ENCODE assay signal across 8 mouse cellular contexts in genomic region chr10:127694636-127695035, GRCm38 (mm10). TPM values are rescaled to one million over a fixed set of nuclear protein-coding genes. Genes with fewer than 3 reads are reported as not detected.
A peak's percentile ranks its signal among the peaks of the same experiment; 100 is the strongest.
DNase-seq lines count a peak whose midpoint lies in the region; ATAC-seq and TF ChIP-seq lines count a peak whose summit lies in the region.

No protein-coding gene starts in this region.

- H3K9ac ChIP-seq in kidney, embryonic 15.5 days: no peak overlapping the region
- no peak overlapping the region for H3K9ac ChIP-seq in intestine, postnatal 0 days (ENCODE audit: low read depth, low read length)

- H3K9me3 ChIP-seq in kidney, embryonic 15.5 days (replicated peaks): no peaks in the 10 kb centered on the region
- H3K9me3 ChIP-seq in intestine, postnatal 0 days (ENCODE audit: control insufficient read depth): no peaks in the 10 kb centered on the region

- no peak overlapping the region for H3K4me2 ChIP-seq in kidney, embryonic 15.5 days
- H3K4me2 ChIP-seq in intestine, postnatal 0 days (replicated peaks; ENCODE audit: low read depth): no peak overlapping the region

- 0 out of 2 replicates have a peak, but pooled peaks have one; percentile 22 for TF ChIP-seq CTCF in kidney, adult 2 months (conservative IDR thresholded peaks at IDR 0.05; ENCODE audit: insufficient read depth, insufficient read length, low read depth, low read length)
- TF ChIP-seq CTCF in intestine, postnatal 0 days (IDR thresholded peaks at IDR 0.05; ENCODE audit: low read depth): peak; percentile 81

- no peaks in the 10 kb centered on the region for H3K27me3 ChIP-seq in kidney, adult 2 months (replicated peaks; ENCODE audit: control insufficient read depth, insufficient read depth, low read length)
- no peaks in the 10 kb centered on the region for H3K27me3 ChIP-seq in kidney, embryonic 15.5 days
- no peaks in the 10 kb centered on the region for H3K27me3 ChIP-seq in intestine, postnatal 0 days (replicated peaks; ENCODE audit: control insufficient read depth, insufficient read depth, low read length)

- no peaks in the 10 kb centered on the region for H3K4me1 ChIP-seq in kidney, adult 2 months (ENCODE audit: control insufficient read depth, insufficient read depth, low read length)
- H3K4me1 ChIP-seq in kidney, embryonic 15.5 days: no peaks in the 10 kb centered on the region
- no peaks in the 10 kb centered on the region for H3K4me1 ChIP-seq in intestine, postnatal 0 days (replicated peaks; ENCODE audit: control insufficient read depth, insufficient read depth, low read length)

- DNase-seq in kidney, adult 2 months: peak; percentile 43
- DNase-seq in CD4-positive helper T cell, adult 2 months (ENCODE audit: low read depth, low spot score): peak; percentile 44
- peak; percentile 20 for DNase-seq in yolk sac, embryonic 10.5 days (ENCODE audit: low spot score)
- DNase-seq in adrenal gland, postnatal 25 days: no peak
- DNase-seq in layer of hippocampus, adult 11-12 months (ENCODE audit: low spot score): no peak

- ATAC-seq in kidney, embryonic 15.5 days (replicated peaks; ENCODE audit: low FRiP score): no peak; the same call in 1 of the 2 replicates
- peak; percentile 40 for ATAC-seq in activated CD4-positive, CD25-positive, alpha-beta regulatory T cell, adult 4 months
- no peak for ATAC-seq in intestine, postnatal 0 days

- WGBS in kidney, adult 2 months: 41% methylated on average over 2 of the region's 2 CpGs
- 51% methylated on average over 2 of the region's 2 CpGs for WGBS in kidney, embryonic 15.5 days
- WGBS in intestine, postnatal 0 days: 41% methylated on average over 2 of the region's 2 CpGs

- no peak for TF ChIP-seq POLR2A in kidney, adult 2 months (IDR thresholded peaks at IDR 0.05; ENCODE audit: low read depth, low read length)

- no peak overlapping the region for H3K27ac ChIP-seq in kidney, adult 2 months (ENCODE audit: insufficient read depth, low read depth, low read length)
- no peak overlapping the region for H3K27ac ChIP-seq in kidney, embryonic 15.5 days
- no peak overlapping the region for H3K27ac ChIP-seq in intestine, postnatal 0 days (ENCODE audit: low read depth, low read length)

- no peaks in the 10 kb centered on the region for H3K36me3 ChIP-seq in kidney, adult 2 months (ENCODE audit: control insufficient read depth, insufficient read depth, low read length)
- H3K36me3 ChIP-seq in kidney, embryonic 15.5 days: peaks cover 87% of the 10 kb centered on the region
- H3K36me3 ChIP-seq in intestine, postnatal 0 days (ENCODE audit: control insufficient read depth, insufficient read depth): peaks cover 19% of the 10 kb centered on the region; the same call in 1 of the 2 replicates

- no peak overlapping the region for H3K4me3 ChIP-seq in kidney, adult 2 months (ENCODE audit: insufficient read depth, low read depth, low read length)
- H3K4me3 ChIP-seq in kidney, embryonic 15.5 days (replicated peaks): no peak overlapping the region
- no peak overlapping the region for H3K4me3 ChIP-seq in intestine, postnatal 0 days (ENCODE audit: low read depth, low read length)

RNA-seq across cellular contexts. Expression of gene Myo1a, which starts 10.3 kb away (rescaled TPM):
- 0.06 and 0.18 TPM in 2 replicates for polyA plus RNA-seq in kidney, adult 2 months (2012; rRNA removed)
- 0.65 and 0.81 TPM in 2 replicates for polyA plus RNA-seq in kidney, embryonic 15.5 days (2015; fragmentation: Nextera tagmentation; extraction: Ambion mirVana)
- polyA plus RNA-seq in activated CD4-positive, CD25-positive, alpha-beta regulatory T cell, adult 4 months (2017; shearing (Covaris generic)): not detected
- 73.8 and 80.3 TPM in 2 replicates for polyA plus RNA-seq in intestine, postnatal 0 days (2015; fragmentation: Nextera tagmentation; extraction: Ambion mirVana)
- total RNA-seq in adrenal gland, postnatal 25 days (2021): 0.33 and 1.1 TPM in 2 replicates

RNA-seq across cellular contexts. Expression of gene Nab2, which starts 26.3 kb away (rescaled TPM):
- polyA plus RNA-seq in kidney, adult 2 months (2012; rRNA removed): 17.9 and 18.6 TPM in 2 replicates
- polyA plus RNA-seq in kidney, embryonic 15.5 days (2015; fragmentation: Nextera tagmentation; extraction: Ambion mirVana): 27.1 and 30.8 TPM in 2 replicates
- 10 to 100 TPM in 1 of 2 experiments, 1 to 10 TPM in 1; 7.4 to 10.2 TPM for polyA plus RNA-seq in activated CD4-positive, CD25-positive, alpha-beta regulatory T cell, adult 4 months (2017; shearing (Covaris generic))
- 3.9 and 4.2 TPM in 2 replicates for polyA plus RNA-seq in intestine, postnatal 0 days (2015; fragmentation: Nextera tagmentation; extraction: Ambion mirVana)
- 19.0 and 21.7 TPM in 2 replicates for total RNA-seq in adrenal gland, postnatal 25 days (2021)

RNA-seq across cellular contexts. Expression of gene Nemp1, which starts 27.9 kb away (rescaled TPM):
- polyA plus RNA-seq in kidney, adult 2 months (2012; rRNA removed): 2.3 and 2.5 TPM in 2 replicates
- polyA plus RNA-seq in kidney, embryonic 15.5 days (2015; fragmentation: Nextera tagmentation; extraction: Ambion mirVana): 10.9 TPM in 2 replicates
- 1 to 10 TPM; 4.7 to 5.8 TPM for polyA plus RNA-seq in activated CD4-positive, CD25-positive, alpha-beta regulatory T cell, adult 4 months (2017; shearing (Covaris generic))
- 2.9 and 3.2 TPM in 2 replicates for polyA plus RNA-seq in intestine, postnatal 0 days (2015; fragmentation: Nextera tagmentation; extraction: Ambion mirVana)
- total RNA-seq in adrenal gland, postnatal 25 days (2021): 9.6 and 13.7 TPM in 2 replicates

RNA-seq across cellular contexts. Expression of gene Tac2, which starts 29.6 kb away (rescaled TPM):
- polyA plus RNA-seq in kidney, adult 2 months (2012; rRNA removed): 0.26 TPM in 1 of 2 replicates, not detected in the other
- polyA plus RNA-seq in kidney, embryonic 15.5 days (2015; fragmentation: Nextera tagmentation; extraction: Ambion mirVana): 2.2 and 2.3 TPM in 2 replicates
- not detected for polyA plus RNA-seq in activated CD4-positive, CD25-positive, alpha-beta regulatory T cell, adult 4 months (2017; shearing (Covaris generic))
- polyA plus RNA-seq in intestine, postnatal 0 days (2015; fragmentation: Nextera tagmentation; extraction: Ambion mirVana): not detected in 2 replicates
- total RNA-seq in adrenal gland, postnatal 25 days (2021): not detected in 2 replicates

RNA-seq across cellular contexts. Expression of gene Zbtb39, which starts 44.7 kb away (rescaled TPM):
- 7.2 and 7.3 TPM in 2 replicates for polyA plus RNA-seq in kidney, adult 2 months (2012; rRNA removed)
- polyA plus RNA-seq in kidney, embryonic 15.5 days (2015; fragmentation: Nextera tagmentation; extraction: Ambion mirVana): 3.9 TPM in 2 replicates
- under 1 TPM; 0.36 to 0.45 TPM for polyA plus RNA-seq in activated CD4-positive, CD25-positive, alpha-beta regulatory T cell, adult 4 months (2017; shearing (Covaris generic))
- polyA plus RNA-seq in intestine, postnatal 0 days (2015; fragmentation: Nextera tagmentation; extraction: Ambion mirVana): 1.3 and 1.6 TPM in 2 replicates
- total RNA-seq in adrenal gland, postnatal 25 days (2021): 12.3 and 13.5 TPM in 2 replicates

Comparison
In these comparisons a context has a peak if more than half of its experiments do, and no peak if none do; other contexts are left out.
1. DNase-seq: peak in kidney, adult 2 months (single experiment), CD4-positive helper T cell, adult 2 months (single experiment) and yolk sac, embryonic 10.5 days (single experiment); none in adrenal gland, postnatal 25 days (single experiment) and layer of hippocampus, adult 11-12 months (single experiment).
2. RNA of gene Myo1a, which starts 10.3 kb away (polyA plus RNA-seq): 73.8 to 80.3 TPM in intestine, postnatal 0 days; 0.65 to 0.81 TPM in kidney, embryonic 15.5 days, not detected in activated CD4-positive, CD25-positive, alpha-beta regulatory T cell, adult 4 months and 0.06 to 0.18 TPM in kidney, adult 2 months; every median in the first group is over 10 times any median in the second.